Mouse (Mus musculus) mouse trophoblast stem cell (cell line): ENCODE measurements around the gene BC048403.
"Not testable (repeated sequence)": the region's sequence is repeated elsewhere in the genome, so short reads cannot be mapped to it uniquely, and the experiment has no call there.

Experiments used
- in situ Hi-C, 2 experiments: fragments of 300-500 bp; cut with MseI, MboI; formaldehyde crosslinking; loops; 2 replicates in 1 of 2; 3 replicates in 1 of 2; pipeline ENCODE4 v1.15.1; 2025

BC048403 gene

GRCm38 (mm10) chr10:121755822-121756221 lies 16.1 kb downstream of the BC048403 start:
- in situ Hi-C loops, result no loop called here

- in situ Hi-C loops, result no loop called here
Observed at GRCm38 (mm10) chr10:121756677-121757076, 16.9 kb downstream of the BC048403 start.

- in situ Hi-C loops, result no loop called here
Observed at GRCm38 (mm10) chr10:121759095-121759494, 19.4 kb downstream of the BC048403 start.

- in situ Hi-C loops, result no loop called here
Observed at GRCm38 (mm10) chr10:121762141-121762540, 22.4 kb downstream of the BC048403 start.

- in situ Hi-C loops, result no loop called here
Observed at GRCm38 (mm10) chr10:121763191-121763590, 23.5 kb downstream of the BC048403 start.

- in situ Hi-C loops, result no loop called here
Observed at GRCm38 (mm10) chr10:121764469-121765173, 24.9 kb downstream of the BC048403 start.

- in situ Hi-C loops, result no loop called here
Observed at GRCm38 (mm10) chr10:121765174-121766057, 25.7 kb downstream of the BC048403 start.

GRCm38 (mm10) chr10:121767295-121767694 lies 27.6 kb downstream of the BC048403 start:
- in situ Hi-C loops, result not testable (repeated sequence)

- in situ Hi-C loops, result loop anchor here (5.0 to 10.0 kb wide), 2 partner anchors 283 to 285 kb away; no protein-coding TSS in a partner anchor
Observed at GRCm38 (mm10) chr10:121769711-121770110, 30.0 kb downstream of the BC048403 start.

- in situ Hi-C loops, result loop anchor here (5.0 to 10.0 kb wide), 2 partner anchors 281 to 284 kb away; no protein-coding TSS in a partner anchor
Observed at GRCm38 (mm10) chr10:121770624-121771577, 31.2 kb downstream of the BC048403 start.

- in situ Hi-C loops, result loop anchor here (5.0 to 10.0 kb wide), 2 partner anchors 278 to 281 kb away; no protein-coding TSS in a partner anchor
Observed at GRCm38 (mm10) chr10:121773813-121774212, 34.1 kb downstream of the BC048403 start.

GRCm38 (mm10) chr10:121775990-121776389 lies 36.3 kb downstream of the BC048403 start:
- in situ Hi-C loops, result loop anchor here in 1 of 2 experiments (10.0 kb wide), 1 partner anchor 279 kb away; no protein-coding TSS in a partner anchor

- in situ Hi-C loops, result no loop called here
Observed at GRCm38 (mm10) chr10:121781159-121781558, 41.4 kb downstream of the BC048403 start.

- in situ Hi-C loops, result no loop called here
Observed at GRCm38 (mm10) chr10:121788536-121788935, 48.8 kb downstream of the BC048403 start.

- in situ Hi-C loops, result no loop called here
Observed at GRCm38 (mm10) chr10:121790078-121790477, 50.3 kb downstream of the BC048403 start.

GRCm38 (mm10) chr10:121792661-121793060 lies 52.9 kb downstream of the BC048403 start:
- in situ Hi-C loops, result no loop called here

GRCm38 (mm10) chr10:121794486-121794885 lies 54.7 kb downstream of the BC048403 start:
- in situ Hi-C loops, result no loop called here

- in situ Hi-C loops, result no loop called here
Observed at GRCm38 (mm10) chr10:121796027-121796802, 56.5 kb downstream of the BC048403 start.

- in situ Hi-C loops, result no loop called here
Observed at GRCm38 (mm10) chr10:121800041-121800440, 60.3 kb downstream of the BC048403 start.
